Mouse (Mus musculus) bone marrow, adult 2 months (tissue): Measurements from ENCODE around the gene Smco4. TPM values are rescaled to one million over a fixed set of nuclear protein-coding genes. Genes with fewer than 3 reads are reported as not detected.

Source experiments
- H3K27ac ChIP-seq: fragments of 200-500 bp; 2 replicates; pipeline ENCODE4 v1.5.1; 2012; ENCODE audit warnings: low read depth, mild to moderate bottlenecking, control low read depth, inconsistent platforms, low read length; ENCODE audit not compliant: control insufficient read depth, poor library complexity, insufficient read depth
- H3K4me1 ChIP-seq: fragments of 200-500 bp; 2 replicates; pipeline ENCODE4 v1.6.1; 2011; ENCODE audit warnings: low read length; ENCODE audit not compliant: control insufficient read depth, insufficient read depth
- H3K4me3 ChIP-seq: fragments of 200-500 bp; replicated peaks from 2 replicates; pipeline ENCODE3; 2011; ENCODE audit warnings: mild to moderate bottlenecking, low read depth, low read length, control low read depth; ENCODE audit not compliant: control insufficient read depth
- CTCF ChIP-seq: fragments of 200-500 bp; IDR thresholded peaks from 2 replicates; pipeline ENCODE4 v1.5.1; 2011; ENCODE audit warnings: low read length, control low read depth; ENCODE audit not compliant: control insufficient read depth, insufficient read depth
- POLR2A ChIP-seq: fragments of 200-500 bp; IDR thresholded peaks from 2 replicates; pipeline ENCODE4 v1.6.1; 2011; ENCODE audit warnings: low read depth, mild to moderate bottlenecking, control low read depth, low read length, borderline replicate concordance; ENCODE audit not compliant: control insufficient read depth
- WGBS: fragments of 180-500 bp; shearing (Covaris S2); methylation state at CpG from one replicate; pipeline ENCODE4 v1.1.7; 2018; 5-methylcytosine and 5-hydroxymethylcytosine counted together
- polyA plus RNA-seq: library from polyadenylated mRNA; stranded (reverse); fragments of >200 nt; gene quantifications from 2 replicates; pipeline ENCODE4 v1.2.4, GENCODE M21; 2011; ENCODE audit warnings: low replicate concordance; ENCODE audit not compliant: missing spikeins, insufficient read depth, insufficient read length

Smco4 gene
- polyA plus RNA-seq, 1 experiment, result 11.1 TPM

DNA sequence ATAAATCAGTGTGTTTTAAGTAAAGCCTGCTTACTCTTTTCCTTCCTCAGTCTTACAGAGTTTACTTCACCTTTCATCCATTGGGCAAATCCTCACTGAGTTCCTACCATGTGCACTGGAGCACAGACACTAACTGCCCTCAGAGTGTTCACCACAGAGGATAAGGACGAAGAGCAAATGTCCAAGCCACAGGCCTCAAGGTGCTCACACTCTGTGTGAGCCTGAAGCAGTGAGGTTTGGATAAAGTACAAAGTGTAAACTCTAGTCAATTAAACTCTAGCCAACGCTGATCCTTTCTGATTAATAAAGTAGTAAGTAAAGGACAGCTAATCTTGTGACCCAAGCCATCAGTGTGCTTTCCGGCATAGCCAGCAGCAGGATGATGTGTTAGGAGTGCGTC is 100.9 kb downstream of the Smco4 start:
- H3K27ac ChIP-seq, result no peak overlapping the region
- WGBS, result 82% methylated on average over 4 of the region's 4 CpGs
- TF ChIP-seq CTCF (no peak), POLR2A (no peak)
- H3K4me3 ChIP-seq, result no peak overlapping the region
- H3K4me1 ChIP-seq, result no peaks in the 10 kb centered on the region; the same call in 1 of the 2 replicates

Other genes with a start within 250 kb of the Smco4 start
- 28.1 and 34.0 TPM in 2 replicates for gene Med17, start 213.5 kb upstream of the Smco4 start, polyA plus RNA-seq
- gene Taf1d, start 187.2 kb upstream of the Smco4 start, polyA plus RNA-seq, result 176 and 370 TPM in 2 replicates
- 6.7 and 14.5 TPM in 2 replicates for gene 4931406C07Rik, start 187.0 kb upstream of the Smco4 start, polyA plus RNA-seq
- gene Cep295, start 135.6 kb upstream of the Smco4 start, polyA plus RNA-seq, result 26.7 and 56.4 TPM in 2 replicates
- not detected in 2 replicates for gene Deup1, start 134.5 kb downstream of the Smco4 start, polyA plus RNA-seq
- gene Slc36a4, start 216.3 kb downstream of the Smco4 start, polyA plus RNA-seq, result 1.1 and 1.3 TPM in 2 replicates